ENCODE assay signal across 8 mouse cellular contexts in genomic region chr11:108917422-108918324, GRCm38 (mm10). TPM values are rescaled to one million over a fixed set of nuclear protein-coding genes. Genes with fewer than 3 reads are reported as not detected.
DNase-seq lines count a peak whose midpoint lies in the region; ATAC-seq and TF ChIP-seq lines count a peak whose summit lies in the region.

No protein-coding gene starts in this region.

- ATAC-seq in lung, embryonic 15.5 days (ENCODE audit: borderline replicate concordance, extremely low read depth, low FRiP score, low TSS enrichment) = no peak
- no peak for ATAC-seq in forebrain, embryonic 12.5 days (ENCODE audit: low FRiP score)
- no peak for ATAC-seq in liver, postnatal 0 days

- no peak overlapping the region for H3K9ac ChIP-seq in lung, embryonic 15.5 days
- no peak overlapping the region; the same call in 1 of the 2 replicates for H3K9ac ChIP-seq in forebrain, embryonic 12.5 days
- H3K9ac ChIP-seq in liver, postnatal 0 days (replicated peaks) = no peak overlapping the region

- DNase-seq in lung, adult 2 months = no peak
- peak; percentile 19 for DNase-seq in kidney, adult 9 months
- DNase-seq in neural tube, embryonic 10.5 days (ENCODE audit: extremely low spot score, low spot score) = peak; percentile 57
- no peak for DNase-seq in urinary bladder, postnatal 36 days (ENCODE audit: low spot score in 2 of 2)
- no peak for DNase-seq in thymus, adult 18-20 months
- no peak for DNase-seq in liver, postnatal 0 days

- H3K4me2 ChIP-seq in lung, embryonic 15.5 days = peak overlapping the region; percentile 8; the same call in 1 of the 2 replicates
- H3K4me2 ChIP-seq in forebrain, embryonic 12.5 days = peak overlapping the region; percentile 29; the same call in 1 of the 2 replicates
- no peak overlapping the region for H3K4me2 ChIP-seq in liver, postnatal 0 days (ENCODE audit: low read depth, low read length)

- no peaks in the 10 kb centered on the region for H3K27me3 ChIP-seq in lung, embryonic 15.5 days
- peaks cover 12% of the 10 kb centered on the region; the same call in 1 of the 2 replicates for H3K27me3 ChIP-seq in forebrain, embryonic 12.5 days
- peaks cover 25% of the 10 kb centered on the region for H3K27me3 ChIP-seq in liver, postnatal 0 days (ENCODE audit: insufficient read depth, low read length)

- H3K4me3 ChIP-seq in lung, embryonic 15.5 days = no peak overlapping the region
- no peak overlapping the region for H3K4me3 ChIP-seq in lung, adult 2 months (replicated peaks; ENCODE audit: extremely low read depth, low read depth, low read length)
- no peak overlapping the region for H3K4me3 ChIP-seq in forebrain, embryonic 12.5 days (replicated peaks)
- H3K4me3 ChIP-seq in liver, postnatal 0 days (ENCODE audit: low read depth, low read length) = no peak overlapping the region

- WGBS in lung, embryonic 15.5 days = 14% methylated on average over 12 of the region's 12 CpGs
- 24% methylated on average over 12 of the region's 12 CpGs for WGBS in lung, adult 2 months
- 9% methylated on average over 12 of the region's 12 CpGs for WGBS in forebrain, embryonic 12.5 days
- 42% methylated on average over 12 of the region's 12 CpGs for WGBS in liver, postnatal 0 days (ENCODE audit: insufficient replicate concordance)

- no peak for TF ChIP-seq POLR2A in lung, adult 2 months (IDR thresholded peaks at IDR 0.05; ENCODE audit: borderline replicate concordance, extremely low read depth, low read depth, low read length)

- H3K36me3 ChIP-seq in lung, embryonic 15.5 days = no peaks in the 10 kb centered on the region
- H3K36me3 ChIP-seq in forebrain, embryonic 12.5 days (replicated peaks) = no peaks in the 10 kb centered on the region
- no peaks in the 10 kb centered on the region for H3K36me3 ChIP-seq in liver, postnatal 0 days (replicated peaks; ENCODE audit: insufficient read depth, low read length)

- peak overlapping the region; percentile 60 for H3K27ac ChIP-seq in lung, embryonic 15.5 days
- H3K27ac ChIP-seq in forebrain, embryonic 12.5 days = peak overlapping the region; percentile 69
- H3K27ac ChIP-seq in liver, postnatal 0 days (ENCODE audit: low read depth) = no peak overlapping the region

- no peaks in the 10 kb centered on the region for H3K9me3 ChIP-seq in lung, embryonic 15.5 days
- H3K9me3 ChIP-seq in forebrain, embryonic 12.5 days = no peaks in the 10 kb centered on the region
- H3K9me3 ChIP-seq in liver, postnatal 0 days (ENCODE audit: low read length) = no peaks in the 10 kb centered on the region

- peaks cover 14% of the 10 kb centered on the region for H3K4me1 ChIP-seq in lung, embryonic 15.5 days
- no peaks in the 10 kb centered on the region for H3K4me1 ChIP-seq in lung, adult 2 months (ENCODE audit: control insufficient read depth, insufficient read depth, low read length)
- peaks cover 36% of the 10 kb centered on the region for H3K4me1 ChIP-seq in forebrain, embryonic 12.5 days
- H3K4me1 ChIP-seq in liver, postnatal 0 days (ENCODE audit: insufficient read depth) = peaks cover 8% of the 10 kb centered on the region

- no peak for TF ChIP-seq CTCF in lung, adult 2 months (IDR thresholded peaks at IDR 0.05; ENCODE audit: insufficient read depth, low read length)
- TF ChIP-seq CTCF in liver, postnatal 0 days (IDR thresholded peaks at IDR 0.05; ENCODE audit: low read depth) = no peak

- no peak for TF ChIP-seq EP300 in liver, postnatal 0 days (IDR thresholded peaks at IDR 0.05; ENCODE audit: low read depth)

RNA-seq across cellular contexts. Expression of gene Axin2, which starts 2.5 kb away (rescaled TPM):
- polyA plus RNA-seq in lung, embryonic 15.5 days (2015; fragmentation: Nextera tagmentation; extraction: Ambion mirVana) = 8.4 TPM in 2 replicates
- polyA plus RNA-seq in lung, adult 2 months (2012; rRNA removed) = 14.4 and 17.9 TPM in 2 replicates
- 14.8 and 17.4 TPM in 2 replicates for polyA plus RNA-seq in forebrain, embryonic 12.5 days (2016; fragmentation: Nextera tagmentation; extraction: Ambion mirVana)
- 0.47 and 0.63 TPM in 2 replicates for polyA plus RNA-seq in liver, postnatal 0 days (2015; fragmentation: Nextera tagmentation; extraction: Ambion mirVana)

Comparison
In these comparisons a context has a peak if more than half of its experiments do, and no peak if none do; other contexts are left out.
1. DNase-seq: peak in kidney, adult 9 months (single experiment) and neural tube, embryonic 10.5 days (single experiment); none in lung, adult 2 months (single experiment), urinary bladder, postnatal 36 days (0 of 2), thymus, adult 18-20 months (0 of 2) and liver, postnatal 0 days (single experiment).